Comparison of ENCODE assay signal across 17 mouse cellular contexts in genomic region chr10:41480938-41481880, GRCm38 (mm10). TPM values are rescaled to one million over a fixed set of nuclear protein-coding genes. Genes with fewer than 3 reads are reported as not detected.
A peak's percentile ranks its signal among the peaks of the same experiment; 100 is the strongest.
DNase-seq lines count a peak whose midpoint lies in the region; ATAC-seq and TF ChIP-seq lines count a peak whose summit lies in the region.
"Had no signal": no experiment of that assay in that cellular context is flagged by ENCODE, and none has a peak within 500 bp of the region (broad histone marks: within the 10 kb centered on the region; RNA-seq: fewer than 3 reads in every experiment).

No protein-coding gene starts in this region.

- ATAC-seq in heart, embryonic 11.5 days (replicated peaks; ENCODE audit: insufficient number of reproducible peaks, low FRiP score, low TSS enrichment) = no peak
- ATAC-seq in liver, embryonic 15.5 days (ENCODE audit: insufficient read depth) = 0 out of 2 replicates have a peak, but pooled peaks have one; percentile 16
- ATAC-seq: hindbrain, embryonic 16.5 days; midbrain, embryonic 16.5 days had no signal

- H3K9ac ChIP-seq in heart, embryonic 11.5 days (ENCODE audit: low read depth, low read length) = no peak overlapping the region
- H3K9ac ChIP-seq in ES-Bruce4 (ENCODE audit: low read depth, poor library complexity, severe bottlenecking) = no peak overlapping the region
- H3K9ac ChIP-seq in liver, embryonic 15.5 days = no peak overlapping the region
- H3K9ac ChIP-seq: embryonic facial prominence, embryonic 15.5 days; forebrain, embryonic 12.5 days; stomach, embryonic 15.5 days had no signal

- WGBS in heart, embryonic 11.5 days (ENCODE audit: insufficient replicate concordance) = 47% methylated on average over 33 of the region's 33 CpGs
- 44% methylated on average over 33 of the region's 33 CpGs for WGBS in liver, embryonic 15.5 days (ENCODE audit: insufficient replicate concordance)
- 73% methylated on average over 33 of the region's 33 CpGs for WGBS in kidney, adult 2 months

- intact Hi-C loops in heart, postnatal 14 days (cut with DNase I) = no loop called here

- no peak overlapping the region for H3K27ac ChIP-seq in heart, embryonic 11.5 days (ENCODE audit: low read depth, low read length)
- no peak overlapping the region for H3K27ac ChIP-seq in ES-Bruce4 (ENCODE audit: insufficient read depth, low read length)
- no peak overlapping the region for H3K27ac ChIP-seq in liver, embryonic 15.5 days (replicated peaks)
- no peak overlapping the region for H3K27ac ChIP-seq in kidney, adult 2 months (ENCODE audit: insufficient read depth, low read depth, low read length)
- H3K27ac ChIP-seq: embryonic facial prominence, embryonic 15.5 days; forebrain, embryonic 12.5 days; macrophage; stomach, embryonic 15.5 days had no signal

- TF ChIP-seq CTCF in ES-Bruce4 (IDR thresholded peaks at IDR 0.05; ENCODE audit: low read depth, low read length) = no peak
- TF ChIP-seq CTCF in brain, embryonic 14.5 days (IDR thresholded peaks at IDR 0.05; ENCODE audit: borderline replicate concordance, extremely low read depth, insufficient read depth, insufficient read length) = no peak
- no peak for TF ChIP-seq CTCF in kidney, adult 2 months (conservative IDR thresholded peaks at IDR 0.05; ENCODE audit: insufficient read depth, insufficient read length, low read depth, low read length)

- no peaks in the 10 kb centered on the region for H3K27me3 ChIP-seq in heart, embryonic 11.5 days (ENCODE audit: control insufficient read depth, insufficient read depth, low read length)
- H3K27me3 ChIP-seq in ES-Bruce4 (ENCODE audit: control insufficient read depth, insufficient read depth, low read length, poor library complexity, severe bottlenecking) = no peaks in the 10 kb centered on the region
- H3K27me3 ChIP-seq in liver, embryonic 15.5 days = peaks cover 36% of the 10 kb centered on the region
- no peaks in the 10 kb centered on the region for H3K27me3 ChIP-seq in kidney, adult 2 months (replicated peaks; ENCODE audit: control insufficient read depth, insufficient read depth, low read length)
- H3K27me3 ChIP-seq: embryonic facial prominence, embryonic 15.5 days; forebrain, embryonic 12.5 days; stomach, embryonic 15.5 days had no signal

- H3K4me1 ChIP-seq in heart, embryonic 11.5 days (ENCODE audit: control insufficient read depth, insufficient read depth, low read length) = peaks cover 28% of the 10 kb centered on the region
- H3K4me1 ChIP-seq in ES-Bruce4 (ENCODE audit: control insufficient read depth, insufficient read depth, low read length) = peaks cover 2% of the 10 kb centered on the region
- H3K4me1 ChIP-seq in liver, embryonic 15.5 days (replicated peaks) = peaks cover 32% of the 10 kb centered on the region
- no peaks in the 10 kb centered on the region for H3K4me1 ChIP-seq in kidney, adult 2 months (ENCODE audit: control insufficient read depth, insufficient read depth, low read length)

- H3K4me2 ChIP-seq in heart, embryonic 11.5 days = peak overlapping the region; percentile 27; the same call in 1 of the 2 replicates
- peak overlapping the region; percentile 45 for H3K4me2 ChIP-seq in liver, embryonic 15.5 days
- H3K4me2 ChIP-seq: embryonic facial prominence, embryonic 15.5 days; forebrain, embryonic 12.5 days; stomach, embryonic 15.5 days had no signal

- H3K9me3 ChIP-seq in heart, embryonic 11.5 days (replicated peaks; ENCODE audit: control insufficient read depth, low read length) = no peaks in the 10 kb centered on the region
- H3K9me3 ChIP-seq in ES-Bruce4 (replicated peaks; ENCODE audit: control insufficient read depth, insufficient read depth, low read length, poor library complexity, severe bottlenecking) = no peaks in the 10 kb centered on the region
- no peaks in the 10 kb centered on the region for H3K9me3 ChIP-seq in liver, embryonic 15.5 days (replicated peaks)
- H3K9me3 ChIP-seq: embryonic facial prominence, embryonic 15.5 days; forebrain, embryonic 12.5 days; stomach, embryonic 15.5 days had no signal

- H3K36me3 ChIP-seq in heart, embryonic 11.5 days (ENCODE audit: control insufficient read depth, insufficient read depth, low read length) = peaks cover 36% of the 10 kb centered on the region
- H3K36me3 ChIP-seq in ES-Bruce4 (ENCODE audit: control insufficient read depth, insufficient read depth, low read length, poor library complexity, severe bottlenecking) = no peaks in the 10 kb centered on the region
- H3K36me3 ChIP-seq in liver, embryonic 15.5 days (replicated peaks) = 0 out of 2 replicates have a peak, but pooled peaks cover 14% of the 10 kb centered on the region
- no peaks in the 10 kb centered on the region for H3K36me3 ChIP-seq in kidney, adult 2 months (ENCODE audit: control insufficient read depth, insufficient read depth, low read length)

- no peak for DNase-seq in heart, postnatal 14 days
- peak; percentile 41 for DNase-seq in brain, embryonic 14.5 days (ENCODE audit: low read depth)
- DNase-seq in Muller cell, postnatal 12 days (ENCODE audit: inconsistent ontology term) = no peak
- no peak for DNase-seq in kidney, adult 2 months
- DNase-seq: adrenal gland, postnatal 25 days; kidney, adult 9 months; thymus, postnatal 4 days had no signal

- no peak overlapping the region for H3K4me3 ChIP-seq in heart, embryonic 11.5 days (ENCODE audit: low read depth, low read length)
- H3K4me3 ChIP-seq in ES-Bruce4 (ENCODE audit: low read depth, low read length) = peak overlapping the region; percentile 41
- H3K4me3 ChIP-seq in liver, embryonic 15.5 days (replicated peaks) = 0 out of 2 replicates have a peak overlapping the region, but pooled peaks have one; percentile 10
- H3K4me3 ChIP-seq in kidney, adult 2 months (ENCODE audit: insufficient read depth, low read depth, low read length) = no peak overlapping the region
- H3K4me3 ChIP-seq: embryonic facial prominence, embryonic 15.5 days; forebrain, embryonic 12.5 days; stomach, embryonic 15.5 days had no signal

- TF ChIP-seq EP300 in ES-Bruce4 (IDR thresholded peaks at IDR 0.05; ENCODE audit: insufficient read depth, low read depth, low read length) = no peak

- no peak for TF ChIP-seq POLR2A in ES-Bruce4 (IDR thresholded peaks at IDR 0.05; ENCODE audit: insufficient read depth, low read length)
- no peak for TF ChIP-seq POLR2A in brain, embryonic 14.5 days (IDR thresholded peaks at IDR 0.05; ENCODE audit: borderline replicate concordance, extremely low read depth, insufficient read depth, insufficient read length, poor library complexity, severe bottlenecking)
- no peak for TF ChIP-seq POLR2A in kidney, adult 2 months (IDR thresholded peaks at IDR 0.05; ENCODE audit: low read depth, low read length)

RNA-seq across cellular contexts. Expression of gene Mical1, which starts 5.1 kb away (rescaled TPM):
- 31.1 and 33.9 TPM in 2 replicates for polyA plus RNA-seq in heart, embryonic 11.5 days (2014; fragmentation: Nextera tagmentation; extraction: Ambion mirVana)
- total RNA-seq in heart, postnatal 14 days (2021) = 10 to 100 TPM; 20.6 to 20.8 TPM
- polyA plus RNA-seq in ES-Bruce4 (2011; ENCODE audit: insufficient read depth, insufficient read length, low read depth, missing spikeins) = 11.7 and 11.9 TPM in 2 replicates
- polyA plus RNA-seq in brain, embryonic 14.5 days (2012; rRNA removed) = 34.2 and 44.8 TPM in 2 replicates
- 4.3 and 4.8 TPM in 2 replicates for polyA plus RNA-seq in liver, embryonic 15.5 days (2015; fragmentation: Nextera tagmentation; extraction: Ambion mirVana)
- 9.1 and 10.2 TPM in 2 replicates for polyA plus RNA-seq in kidney, adult 2 months (2012; rRNA removed)

RNA-seq across cellular contexts. Expression of gene Smpd2, which starts 9.0 kb away (rescaled TPM):
- 46.7 and 46.8 TPM in 2 replicates for polyA plus RNA-seq in heart, embryonic 11.5 days (2014; fragmentation: Nextera tagmentation; extraction: Ambion mirVana)
- total RNA-seq in heart, postnatal 14 days (2021) = 10 to 100 TPM; 42.8 to 45.3 TPM
- polyA plus RNA-seq in ES-Bruce4 (2011; ENCODE audit: insufficient read depth, insufficient read length, low read depth, missing spikeins) = 8.5 and 10.4 TPM in 2 replicates
- 41.5 and 52.2 TPM in 2 replicates for polyA plus RNA-seq in brain, embryonic 14.5 days (2012; rRNA removed)
- 11.4 and 11.8 TPM in 2 replicates for polyA plus RNA-seq in liver, embryonic 15.5 days (2015; fragmentation: Nextera tagmentation; extraction: Ambion mirVana)
- 124 and 129 TPM in 2 replicates for polyA plus RNA-seq in kidney, adult 2 months (2012; rRNA removed)

RNA-seq across cellular contexts. Expression of gene Ppil6, which starts 9.0 kb away (rescaled TPM):
- polyA plus RNA-seq in heart, embryonic 11.5 days (2014; fragmentation: Nextera tagmentation; extraction: Ambion mirVana) = 0.75 and 1.4 TPM in 2 replicates
- total RNA-seq in heart, postnatal 14 days (2021) = 1 to 10 TPM; 1.6 to 3.0 TPM
- polyA plus RNA-seq in ES-Bruce4 (2011; ENCODE audit: insufficient read depth, insufficient read length, low read depth, missing spikeins) = 3.8 and 4.6 TPM in 2 replicates
- polyA plus RNA-seq in brain, embryonic 14.5 days (2012; rRNA removed) = 2.0 and 2.1 TPM in 2 replicates
- 0.12 and 0.20 TPM in 2 replicates for polyA plus RNA-seq in liver, embryonic 15.5 days (2015; fragmentation: Nextera tagmentation; extraction: Ambion mirVana)
- polyA plus RNA-seq in kidney, adult 2 months (2012; rRNA removed) = 2.5 and 3.2 TPM in 2 replicates
- total RNA-seq: granulocyte monocyte progenitor cell, adult 5-6 weeks had no signal
- polyA plus RNA-seq: macrophage had no signal

RNA-seq across cellular contexts. Expression of gene Zbtb24, which starts 31.0 kb away (rescaled TPM):
- 11.7 and 12.5 TPM in 2 replicates for polyA plus RNA-seq in heart, embryonic 11.5 days (2014; fragmentation: Nextera tagmentation; extraction: Ambion mirVana)
- 1 to 10 TPM; 9.6 to 9.8 TPM for total RNA-seq in heart, postnatal 14 days (2021)
- 13.5 and 13.7 TPM in 2 replicates for polyA plus RNA-seq in ES-Bruce4 (2011; ENCODE audit: insufficient read depth, insufficient read length, low read depth, missing spikeins)
- 23.0 and 23.1 TPM in 2 replicates for polyA plus RNA-seq in brain, embryonic 14.5 days (2012; rRNA removed)
- polyA plus RNA-seq in liver, embryonic 15.5 days (2015; fragmentation: Nextera tagmentation; extraction: Ambion mirVana) = 4.9 and 5.1 TPM in 2 replicates
- polyA plus RNA-seq in kidney, adult 2 months (2012; rRNA removed) = 14.9 and 17.9 TPM in 2 replicates

RNA-seq across cellular contexts. Expression of gene Cd164, which starts 38.0 kb away (rescaled TPM):
- 187 and 204 TPM in 2 replicates for polyA plus RNA-seq in heart, embryonic 11.5 days (2014; fragmentation: Nextera tagmentation; extraction: Ambion mirVana)
- total RNA-seq in heart, postnatal 14 days (2021) = 100 to 1,000 TPM; 140 to 155 TPM
- polyA plus RNA-seq in ES-Bruce4 (2011; ENCODE audit: insufficient read depth, insufficient read length, low read depth, missing spikeins) = 298 and 315 TPM in 2 replicates
- polyA plus RNA-seq in brain, embryonic 14.5 days (2012; rRNA removed) = 57.1 and 58.2 TPM in 2 replicates
- 57.8 and 61.8 TPM in 2 replicates for polyA plus RNA-seq in liver, embryonic 15.5 days (2015; fragmentation: Nextera tagmentation; extraction: Ambion mirVana)
- 241 and 291 TPM in 2 replicates for polyA plus RNA-seq in kidney, adult 2 months (2012; rRNA removed)

Comparison
In these comparisons a context has a peak if more than half of its experiments do, and no peak if none do; other contexts are left out.
1. H3K4me3 ChIP-seq: peak in ES-Bruce4 (single experiment) and liver, embryonic 15.5 days (single experiment); none in heart, embryonic 11.5 days (single experiment) and kidney, adult 2 months (single experiment).